Mouse (Mus musculus): ENCODE results near the gene Mns1. TPM values are rescaled to one million over a fixed set of nuclear protein-coding genes. Genes with fewer than 3 reads are reported as not detected.

Gene Mns1
- polyA plus RNA-seq, 1 experiment from 2014 or later, result 2.7 TPM

GRCm38 (mm10) chr9:72475511-72475910, 37.7 kb downstream of the Mns1 start:
- WGBS (ENCODE audit: missing documents), result 91% methylated on average over 9 of the region's 9 CpGs
- Histone ChIP-seq H3K4me3 (ENCODE audit: inconsistent target) (no peak overlapping the region), H3K27ac (no peak overlapping the region), H3K36me3 (ENCODE audit: inconsistent target) (no peaks in the 10 kb centered on the region), H3K79me2 (ENCODE audit: inconsistent target) (no peaks in the 10 kb centered on the region)

GRCm38 (mm10) chr9:72477306-72477705, 39.5 kb downstream of the Mns1 start:
- Histone ChIP-seq H3K4me3 (ENCODE audit: inconsistent target) (no peak overlapping the region), H3K27ac (no peak overlapping the region), H3K79me2 (ENCODE audit: inconsistent target) (no peaks in the 10 kb centered on the region), H3K36me3 (ENCODE audit: inconsistent target) (no peaks in the 10 kb centered on the region)
- 100% methylated on average over 6 of the region's 6 CpGs for WGBS (ENCODE audit: missing documents)

GRCm38 (mm10) chr9:72479276-72479675, 41.5 kb downstream of the Mns1 start:
- Histone ChIP-seq H3K79me2 (ENCODE audit: inconsistent target) (no peaks in the 10 kb centered on the region), H3K36me3 (ENCODE audit: inconsistent target) (no peaks in the 10 kb centered on the region), H3K27ac (no peak overlapping the region), H3K4me3 (ENCODE audit: inconsistent target) (no peak overlapping the region)
- 92% methylated on average over 1 of the region's 1 CpGs for WGBS (ENCODE audit: missing documents)

- Histone ChIP-seq H3K27ac (no peak overlapping the region), H3K4me3 (ENCODE audit: inconsistent target) (no peak overlapping the region)
These were observed 50.7 kb downstream of the Mns1 start for GRCm38 (mm10) chr9:72488523-72488922.

GRCm38 (mm10) chr9:72489131-72489530, 51.3 kb downstream of the Mns1 start:
- Histone ChIP-seq H3K4me3 (ENCODE audit: inconsistent target) (no peak overlapping the region), H3K27ac (no peak overlapping the region), H3K36me3 (ENCODE audit: inconsistent target) (no peaks in the 10 kb centered on the region), H3K79me2 (ENCODE audit: inconsistent target) (no peaks in the 10 kb centered on the region)
- 86% methylated on average over 5 of the region's 5 CpGs for WGBS (ENCODE audit: missing documents)

More at GRCm38 (mm10) chr9:72488523-72488922, 50.7 kb downstream of the Mns1 start:
- no peaks in the 10 kb centered on the region for H3K36me3 ChIP-seq (ENCODE audit: inconsistent target)
- no peaks in the 10 kb centered on the region for H3K79me2 ChIP-seq (ENCODE audit: inconsistent target)

GRCm38 (mm10) chr9:72491559-72492193, 53.9 kb downstream of the Mns1 start:
- no peaks in the 10 kb centered on the region for H3K79me2 ChIP-seq (ENCODE audit: inconsistent target)
- H3K27ac ChIP-seq, result peak overlapping the region; percentile 33; the same call in 1 of the 2 replicates
- WGBS (ENCODE audit: missing documents), result 3% methylated on average over 32 of the region's 32 CpGs
- peak overlapping the region; percentile 58 for H3K4me3 ChIP-seq (ENCODE audit: inconsistent target)
- no peaks in the 10 kb centered on the region for H3K36me3 ChIP-seq (ENCODE audit: inconsistent target)

- Histone ChIP-seq H3K79me2 (ENCODE audit: inconsistent target) (no peaks in the 10 kb centered on the region), H3K36me3 (ENCODE audit: inconsistent target) (no peaks in the 10 kb centered on the region), H3K4me3 (ENCODE audit: inconsistent target) (peak within 1 kb of the TSS; percentile 58), H3K27ac (peak within 1 kb of the TSS; percentile 33; the same call in 1 of the 2 replicates)
- 8% methylated on average over 6 of the region's 6 CpGs for WGBS (ENCODE audit: missing documents)
These were observed 54.4 kb downstream of the Mns1 start, which contains the start of gene Tex9 for GRCm38 (mm10) chr9:72492194-72492565. Gene Tex9 (minus strand): TSS chr9:72492212.

GRCm38 (mm10) chr9:72493465-72493864, 55.7 kb downstream of the Mns1 start:
- H3K36me3 ChIP-seq (ENCODE audit: inconsistent target), result no peaks in the 10 kb centered on the region
- whole genome bisulfite sequencing (ENCODE audit: missing documents), result 47% methylated on average over 2 of the region's 2 CpGs
- H3K4me3 ChIP-seq (ENCODE audit: inconsistent target), result no peak overlapping the region
- H3K27ac ChIP-seq, result no peak overlapping the region
- H3K79me2 ChIP-seq (ENCODE audit: inconsistent target), result no peaks in the 10 kb centered on the region

GRCm38 (mm10) chr9:72493984-72494685, 56.3 kb downstream of the Mns1 start:
- no peaks in the 10 kb centered on the region for H3K36me3 ChIP-seq (ENCODE audit: inconsistent target)
- no peaks in the 10 kb centered on the region for H3K79me2 ChIP-seq (ENCODE audit: inconsistent target)
- no peak overlapping the region for H3K27ac ChIP-seq
- H3K4me3 ChIP-seq (ENCODE audit: inconsistent target), result no peak overlapping the region
- WGBS (ENCODE audit: missing documents), result 92% methylated on average over 3 of the region's 3 CpGs

GRCm38 (mm10) chr9:72496691-72497090, 58.9 kb downstream of the Mns1 start:
- no peaks in the 10 kb centered on the region for H3K79me2 ChIP-seq (ENCODE audit: inconsistent target)
- no peaks in the 10 kb centered on the region for H3K36me3 ChIP-seq (ENCODE audit: inconsistent target)
- H3K27ac ChIP-seq, result no peak overlapping the region
- H3K4me3 ChIP-seq (ENCODE audit: inconsistent target), result no peak overlapping the region
- WGBS (ENCODE audit: missing documents), result 82% methylated on average over 2 of the region's 2 CpGs

GRCm38 (mm10) chr9:72497171-72497570, 59.4 kb downstream of the Mns1 start:
- H3K79me2 ChIP-seq (ENCODE audit: inconsistent target), result no peaks in the 10 kb centered on the region
- no peaks in the 10 kb centered on the region for H3K36me3 ChIP-seq (ENCODE audit: inconsistent target)
- WGBS (ENCODE audit: missing documents), result 91% methylated on average over 3 of the region's 3 CpGs
- no peak overlapping the region for H3K27ac ChIP-seq
- H3K4me3 ChIP-seq (ENCODE audit: inconsistent target), result no peak overlapping the region

Other genes starting within 250 kb of the Mns1 start
- 10.4 to 11.6 TPM (median 11.0 TPM) in 3 replicates for gene Zfp280d, start 163.2 kb upstream of the Mns1 start, polyA plus RNA-seq (2018)
- gene Tex9, start 54.2 kb downstream of the Mns1 start, polyA plus RNA-seq (2018), result 1.00 to 1.4 TPM (median 1.1 TPM) in 3 replicates
- gene Rfx7, start 94.2 kb downstream of the Mns1 start, polyA plus RNA-seq (2018), result 9.5 to 10.6 TPM (median 10.1 TPM) in 3 replicates
- 0.56 to 1.3 TPM (median 0.77 TPM) in 3 replicates for gene Nedd4, start 224.3 kb downstream of the Mns1 start, polyA plus RNA-seq (2018)

Measured in macrophage (primary cell).